Mouse (Mus musculus) forebrain, embryonic 15.5 days (tissue): ENCODE data around the gene Ctso. TPM values are rescaled to one million over a fixed set of nuclear protein-coding genes. Genes with fewer than 3 reads are reported as not detected.

Experiments used
- ATAC-seq: fragments of 200-750 bp; cut with Nextera tagmentation; replicated peaks from 2 replicates; pipeline ENCODE4 v1.8.0; 2017; ENCODE audit warnings: mild to moderate bottlenecking, moderate TSS enrichment, moderate library complexity
- H3K27ac ChIP-seq: fragments of 300-500 bp; sonication (generic); replicated peaks from 2 replicates; pipeline ENCODE4 v1.5.1; 2015; ENCODE audit warnings: mild to moderate bottlenecking, inconsistent platforms
- H3K27me3 ChIP-seq: fragments of 300-500 bp; sonication (generic); 2 replicates; pipeline ENCODE4 v1.6.1; 2015; ENCODE audit warnings: inconsistent platforms
- H3K36me3 ChIP-seq: fragments of 300-500 bp; sonication (generic); 2 replicates; pipeline ENCODE4 v1.6.1; 2015; ENCODE audit warnings: mild to moderate bottlenecking, inconsistent platforms
- H3K4me1 ChIP-seq: fragments of 300-500 bp; sonication (generic); 2 replicates; pipeline ENCODE4 v1.6.1; 2015; ENCODE audit warnings: inconsistent platforms
- H3K4me2 ChIP-seq: fragments of 300-500 bp; sonication (generic); replicated peaks from 2 replicates; pipeline ENCODE4 v1.6.1; 2015; ENCODE audit warnings: mild to moderate bottlenecking, inconsistent platforms
- H3K4me3 ChIP-seq: fragments of 300-500 bp; sonication (generic); 2 replicates; pipeline ENCODE4 v1.5.1; 2015; ENCODE audit warnings: mild to moderate bottlenecking, inconsistent platforms
- H3K9ac ChIP-seq: fragments of 300-500 bp; sonication (generic); replicated peaks from 2 replicates; pipeline ENCODE4 v1.6.1; 2015; ENCODE audit warnings: mild to moderate bottlenecking, inconsistent platforms
- H3K9me3 ChIP-seq: fragments of 300-500 bp; sonication (generic); 2 replicates; pipeline ENCODE4 v1.6.1; 2016; ENCODE audit warnings: inconsistent platforms
- whole genome bisulfite sequencing: fragments of 180-500 bp; shearing (Covaris S2); methylation state at CpG from one replicate; pipeline ENCODE4 v1.1.7; 2015; ENCODE audit warnings: mixed read lengths; 5-methylcytosine and 5-hydroxymethylcytosine counted together
- polyA plus RNA-seq: library from polyadenylated mRNA; unstranded; fragments of >200 nt; fragmentation: Nextera tagmentation; extraction: Ambion mirVana; gene quantifications from 2 replicates; pipeline ENCODE4 v1.2.1, GENCODE M21; 2015

Gene Ctso
- polyA plus RNA-seq, result 8.3 and 8.7 TPM in 2 replicates

DNA sequence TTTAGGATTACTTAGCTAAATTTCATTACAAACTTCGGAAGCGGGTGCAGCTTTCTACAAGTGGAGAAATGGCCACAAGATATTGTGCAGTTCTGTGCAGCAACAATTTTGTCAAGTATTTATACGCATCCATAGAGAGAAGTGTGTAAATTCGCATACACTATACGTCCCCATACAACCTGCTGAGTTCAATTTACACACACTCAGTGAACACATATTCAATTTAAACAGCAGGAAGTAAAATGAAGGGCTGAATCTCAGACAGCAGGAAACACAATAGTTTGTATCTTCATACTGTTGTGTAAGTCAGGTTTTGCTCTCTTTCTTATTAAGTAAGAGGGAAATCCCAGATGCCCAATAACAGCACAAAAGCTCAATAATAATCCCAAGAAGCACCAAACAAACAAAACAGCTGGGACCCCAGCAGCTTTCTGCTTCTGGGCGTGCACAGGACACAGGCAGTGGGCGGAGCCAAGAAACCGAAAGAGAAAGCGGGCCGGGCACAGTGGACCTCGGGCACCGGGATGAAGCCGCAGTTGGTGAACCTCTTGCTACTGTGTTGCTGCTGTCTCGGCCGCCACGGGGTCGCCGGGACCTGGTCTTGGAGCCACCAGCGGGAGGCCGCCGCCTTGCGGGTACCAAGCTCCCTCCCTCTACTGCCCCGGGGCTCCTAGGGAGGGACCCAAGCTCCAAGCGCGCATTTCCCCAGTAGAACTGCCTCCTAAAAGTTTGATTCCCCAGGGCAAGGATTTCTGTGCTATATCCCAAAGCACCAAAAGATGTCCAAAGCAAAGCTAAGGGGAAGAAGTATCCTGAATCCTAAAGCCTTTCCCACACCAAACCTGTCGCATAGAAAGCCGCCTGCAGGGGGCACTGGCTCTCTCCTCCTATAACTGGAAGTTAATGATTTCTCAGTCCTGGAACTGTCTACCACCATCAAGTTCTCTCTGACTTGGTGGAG, at the start of gene Ctso:
Gene Ctso, plus strand, starts transcription at position 461 of the 961 bp plus-strand sequence.
- H3K4me2 ChIP-seq, result peak within 1 kb of the TSS; percentile 54
- H3K27ac ChIP-seq, result peak within 1 kb of the TSS; percentile 70
- H3K9me3 ChIP-seq, result no peaks in the 10 kb centered on the region
- H3K27me3 ChIP-seq, result no peaks in the 10 kb centered on the region
- H3K36me3 ChIP-seq, result no peaks in the 10 kb centered on the region
- H3K9ac ChIP-seq, result peak within 1 kb of the TSS; percentile 90
- peaks cover 5% of the 10 kb centered on the region; the same call in 1 of the 2 replicates for H3K4me1 ChIP-seq
- ATAC-seq, result peak; percentile 96
- peak within 1 kb of the TSS; percentile 85 for H3K4me3 ChIP-seq
- 6% methylated on average over 27 of the region's 27 CpGs for WGBS

DNA sequence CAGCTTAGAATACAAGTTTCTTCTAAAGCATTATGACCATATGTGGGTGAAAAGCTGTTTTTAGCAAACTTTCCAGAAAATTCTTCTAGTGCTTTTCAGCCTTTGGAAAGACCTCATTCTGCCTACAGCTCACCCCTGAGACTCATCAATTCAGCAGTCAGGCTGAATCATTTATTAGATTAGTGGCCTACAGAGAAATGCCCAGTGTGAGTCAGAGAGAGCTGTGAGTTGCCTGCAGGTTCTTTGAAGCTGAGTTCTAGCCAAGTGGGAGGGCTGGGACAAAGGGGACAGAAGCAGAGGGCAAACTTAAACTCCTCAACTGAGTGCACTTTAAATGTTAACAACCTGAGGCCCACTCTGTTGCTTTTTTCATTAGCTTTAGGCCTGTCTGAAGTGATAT, 48.5 kb upstream of the Ctso start:
- no peaks in the 10 kb centered on the region for H3K9me3 ChIP-seq
- H3K4me1 ChIP-seq, result no peaks in the 10 kb centered on the region
- no peak for ATAC-seq
- H3K4me3 ChIP-seq, result no peak overlapping the region
- H3K27me3 ChIP-seq, result no peaks in the 10 kb centered on the region
- no peak overlapping the region for H3K27ac ChIP-seq
- H3K36me3 ChIP-seq, result no peaks in the 10 kb centered on the region
- H3K9ac ChIP-seq, result no peak overlapping the region
- H3K4me2 ChIP-seq, result no peak overlapping the region

DNA sequence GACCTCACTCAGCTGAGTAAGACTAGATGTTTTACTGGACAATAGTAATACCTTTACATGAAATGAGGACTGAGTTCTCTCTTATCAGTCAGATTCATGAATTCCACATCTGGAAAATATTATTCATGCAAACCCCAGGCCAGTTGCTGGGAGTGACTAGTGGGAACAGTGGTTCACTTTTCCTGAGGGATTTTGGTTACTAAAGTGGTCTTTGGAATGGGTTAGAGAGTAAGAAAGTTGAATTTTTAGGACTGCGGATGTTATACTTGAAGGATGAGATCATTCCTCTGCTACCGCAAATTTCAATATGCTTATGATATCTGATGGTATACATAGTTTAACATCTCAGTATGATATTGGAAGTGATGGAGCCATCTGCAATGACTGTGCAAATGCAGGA, 46.8 kb upstream of the Ctso start:
- no peaks in the 10 kb centered on the region for H3K36me3 ChIP-seq
- H3K27ac ChIP-seq, result no peak overlapping the region
- 100% methylated on average over 2 of the region's 2 CpGs for WGBS
- no peak for ATAC-seq
- no peak overlapping the region for H3K9ac ChIP-seq
- no peaks in the 10 kb centered on the region for H3K27me3 ChIP-seq
- no peaks in the 10 kb centered on the region for H3K9me3 ChIP-seq
- no peak overlapping the region for H3K4me3 ChIP-seq
- no peak overlapping the region for H3K4me2 ChIP-seq
- H3K4me1 ChIP-seq, result 0 out of 2 replicates have a peak, but pooled peaks cover 3% of the 10 kb centered on the region

DNA sequence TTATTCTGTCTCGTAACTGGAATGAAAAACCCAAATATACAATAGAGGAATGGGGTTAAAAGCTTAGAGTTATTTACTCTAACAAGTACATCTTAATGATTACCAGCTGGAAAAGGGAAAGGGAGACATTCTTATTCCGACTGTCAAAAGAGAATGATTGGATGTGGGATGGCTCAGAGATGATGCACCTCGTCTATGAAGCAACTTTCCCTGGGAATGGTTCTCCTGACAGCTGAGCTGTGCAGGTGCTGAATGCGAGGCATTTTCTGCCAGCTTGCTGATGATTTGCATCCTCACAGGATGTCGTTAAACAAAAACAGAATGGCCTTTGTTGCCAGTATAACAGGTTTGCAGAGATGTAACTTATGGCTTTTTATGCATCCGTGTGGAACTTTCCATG, 43.3 kb upstream of the Ctso start:
- WGBS, result 53% methylated on average over 6 of the region's 6 CpGs
- no peaks in the 10 kb centered on the region for H3K27me3 ChIP-seq
- ATAC-seq, result no peak; the same call in 1 of the 2 replicates
- H3K4me3 ChIP-seq, result no peak overlapping the region
- no peak overlapping the region for H3K27ac ChIP-seq
- H3K36me3 ChIP-seq, result no peaks in the 10 kb centered on the region
- 0 out of 2 replicates have a peak, but pooled peaks cover 3% of the 10 kb centered on the region for H3K4me1 ChIP-seq
- H3K4me2 ChIP-seq, result no peak overlapping the region
- H3K9ac ChIP-seq, result no peak overlapping the region
- H3K9me3 ChIP-seq, result no peaks in the 10 kb centered on the region

DNA sequence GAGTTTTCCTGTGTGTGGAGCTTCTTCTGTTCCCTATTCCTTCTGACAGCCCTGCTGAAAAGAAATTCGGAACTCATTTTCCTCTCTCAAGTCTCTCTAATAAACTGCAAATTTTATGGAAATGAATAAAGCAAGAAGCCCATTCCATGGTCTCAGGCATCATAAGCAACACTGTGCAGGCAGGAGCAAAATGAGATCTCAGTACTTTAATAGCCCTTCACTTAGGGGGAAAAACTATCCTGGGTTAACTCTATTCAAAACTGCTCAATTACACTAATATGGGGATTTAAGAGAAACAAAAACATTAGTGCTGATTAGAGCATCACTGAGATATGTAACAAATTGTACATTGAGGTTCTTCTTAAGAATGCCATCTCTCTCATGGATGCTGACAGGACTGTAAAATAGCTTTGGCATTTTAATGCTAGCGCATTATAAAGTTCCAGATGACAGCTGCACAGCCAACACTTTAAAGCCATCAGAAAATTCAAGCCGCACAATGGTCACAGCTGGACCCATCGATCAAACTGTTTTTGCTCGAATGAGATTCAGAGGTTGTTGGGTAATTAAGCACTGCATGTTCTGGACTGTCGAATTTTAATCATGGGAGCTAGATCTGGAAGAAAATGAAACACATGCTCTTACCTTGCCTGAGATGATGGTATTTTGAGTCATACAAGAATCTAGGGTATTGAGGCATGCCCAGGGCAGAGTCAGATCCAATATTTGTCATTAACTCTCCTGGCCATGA, 21.9 kb upstream of the Ctso start:
- peak; percentile 88 for ATAC-seq
- no peak overlapping the region for H3K4me2 ChIP-seq
- H3K36me3 ChIP-seq, result no peaks in the 10 kb centered on the region
- no peaks in the 10 kb centered on the region for H3K27me3 ChIP-seq
- H3K27ac ChIP-seq, result peak overlapping the region; percentile 62
- 16% methylated on average over 6 of the region's 6 CpGs for WGBS
- no peaks in the 10 kb centered on the region for H3K9me3 ChIP-seq
- peaks cover 14% of the 10 kb centered on the region for H3K4me1 ChIP-seq
- no peak overlapping the region for H3K4me3 ChIP-seq
- no peak overlapping the region for H3K9ac ChIP-seq

DNA sequence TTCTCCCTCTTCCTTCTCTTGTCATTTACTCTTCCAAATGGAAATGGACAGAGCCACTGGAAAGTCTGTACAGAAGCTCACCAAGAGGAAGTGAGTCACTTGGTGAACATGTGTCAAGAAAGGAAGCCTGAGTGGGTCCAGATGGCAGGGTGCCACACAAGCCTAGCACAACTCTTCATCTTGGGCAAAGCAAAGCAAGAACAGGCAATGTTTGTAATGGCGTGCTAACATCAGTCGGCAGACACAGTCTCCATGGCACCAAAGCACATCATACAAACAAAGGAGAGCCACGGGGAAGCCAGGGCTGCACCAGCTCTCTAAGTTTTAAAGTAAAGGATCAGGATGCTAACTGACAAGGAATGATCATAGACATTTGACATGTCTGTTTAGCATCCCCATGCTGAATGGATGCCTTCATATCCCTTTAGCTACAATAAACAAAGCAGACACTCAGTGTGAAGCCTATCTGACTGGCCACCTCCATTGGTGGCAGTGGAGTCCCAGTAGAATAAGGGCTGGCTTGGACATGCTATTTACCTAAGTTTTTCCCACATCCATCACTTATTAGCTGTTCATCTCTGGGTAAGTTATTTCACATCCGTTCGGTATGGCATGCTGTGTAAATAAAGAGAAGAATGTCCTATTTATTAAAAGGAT, 16.2 kb upstream of the Ctso start:
- no peaks in the 10 kb centered on the region for H3K9me3 ChIP-seq

DNA sequence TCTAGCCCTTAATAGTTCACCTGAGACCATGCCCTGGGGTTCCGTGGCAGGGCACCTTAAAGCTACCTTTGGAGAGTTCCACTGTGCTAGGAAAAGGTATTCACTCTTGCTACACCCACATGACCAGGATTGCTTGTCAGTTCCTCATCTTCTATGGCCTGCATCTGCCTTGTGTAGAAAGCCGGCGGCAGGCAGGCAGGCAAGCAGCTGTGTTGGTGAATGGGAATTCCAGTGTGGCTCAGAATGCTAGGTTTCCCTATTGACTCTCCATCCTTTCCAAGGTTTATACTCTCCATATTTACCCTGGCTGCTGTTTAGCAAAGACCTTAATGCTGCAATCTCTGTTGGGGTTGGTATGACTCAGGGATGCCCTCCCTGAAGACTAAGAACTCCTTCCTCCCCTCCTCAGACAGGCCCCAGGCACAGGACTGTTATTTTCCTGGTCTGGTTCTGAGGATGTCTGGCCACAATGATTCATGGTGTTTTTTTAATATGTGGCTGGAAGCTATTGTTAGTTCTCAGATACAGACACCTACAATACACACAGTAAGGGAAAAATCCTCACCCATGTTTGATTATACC, 15.0 kb upstream of the Ctso start:
- H3K9me3 ChIP-seq, result no peaks in the 10 kb centered on the region
- no peaks in the 10 kb centered on the region for H3K27me3 ChIP-seq
- no peak overlapping the region for H3K4me3 ChIP-seq
- ATAC-seq, result no peak
- no peaks in the 10 kb centered on the region for H3K36me3 ChIP-seq
- WGBS, result 74% methylated on average over 3 of the region's 3 CpGs
- H3K27ac ChIP-seq, result no peak overlapping the region
- H3K4me1 ChIP-seq, result peaks cover 12% of the 10 kb centered on the region
- no peak overlapping the region for H3K4me2 ChIP-seq
- no peak overlapping the region for H3K9ac ChIP-seq

More for the DNA sequence above, 16.2 kb upstream of the Ctso start:
- H3K36me3 ChIP-seq, result no peaks in the 10 kb centered on the region
- ATAC-seq, result no peak
- no peak overlapping the region for H3K27ac ChIP-seq
- 73% methylated on average over 5 of the region's 5 CpGs for WGBS
- no peak overlapping the region for H3K4me2 ChIP-seq
- H3K27me3 ChIP-seq, result no peaks in the 10 kb centered on the region
- peaks cover 12% of the 10 kb centered on the region for H3K4me1 ChIP-seq
- no peak overlapping the region for H3K9ac ChIP-seq
- H3K4me3 ChIP-seq, result no peak overlapping the region

DNA sequence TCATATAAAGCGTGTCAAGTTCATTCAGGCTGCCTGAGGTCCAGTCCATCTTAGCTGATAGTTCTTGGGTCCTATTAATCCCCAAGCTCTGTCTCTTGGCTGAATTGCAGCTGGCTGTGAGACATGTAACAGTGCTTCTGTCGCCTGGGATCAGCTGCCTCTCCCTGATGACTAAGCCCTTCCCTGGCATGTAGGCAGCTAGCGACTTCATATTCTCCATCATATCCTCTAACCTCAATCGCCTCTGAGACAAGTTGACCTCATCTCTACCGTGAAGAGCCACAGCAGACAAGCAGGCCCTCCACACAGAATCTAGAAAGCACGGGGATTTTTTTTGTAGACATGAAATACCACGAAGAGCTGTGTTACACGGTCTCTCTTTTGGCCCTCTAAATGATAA, 14.2 kb upstream of the Ctso start:
- no peak for ATAC-seq
- H3K9ac ChIP-seq, result no peak overlapping the region
- H3K4me3 ChIP-seq, result no peak overlapping the region
- H3K36me3 ChIP-seq, result no peaks in the 10 kb centered on the region
- H3K9me3 ChIP-seq, result no peaks in the 10 kb centered on the region
- no peak overlapping the region for H3K27ac ChIP-seq
- H3K4me1 ChIP-seq, result peaks cover 19% of the 10 kb centered on the region
- no peaks in the 10 kb centered on the region for H3K27me3 ChIP-seq
- H3K4me2 ChIP-seq, result no peak overlapping the region
- 81% methylated on average over 8 of the region's 8 CpGs for WGBS

DNA sequence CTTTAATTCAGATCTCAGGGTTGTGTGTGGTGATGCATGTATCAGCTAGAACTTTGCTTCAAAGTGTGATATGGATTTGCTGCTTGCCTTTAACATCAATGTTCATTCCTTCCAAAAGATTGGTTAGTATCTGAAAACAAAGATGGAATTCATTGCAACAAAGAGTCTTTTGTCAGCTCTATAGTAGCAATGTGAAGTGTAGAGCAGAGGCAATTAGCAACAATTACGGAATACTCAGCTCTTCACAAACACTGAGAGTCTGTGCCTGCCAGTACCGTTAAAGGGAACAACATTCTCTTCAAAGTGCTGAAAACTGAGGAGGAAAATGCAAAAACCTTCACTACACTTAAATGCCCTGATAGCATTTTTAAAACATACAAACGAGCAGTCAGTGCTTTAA, 12.7 kb upstream of the Ctso start:
- no peak overlapping the region for H3K4me2 ChIP-seq
- whole genome bisulfite sequencing, result 9% methylated on average over 3 of the region's 3 CpGs
- H3K27ac ChIP-seq, result no peak overlapping the region
- no peak for ATAC-seq
- no peak overlapping the region for H3K4me3 ChIP-seq
- H3K9ac ChIP-seq, result no peak overlapping the region
- H3K9me3 ChIP-seq, result no peaks in the 10 kb centered on the region
- H3K36me3 ChIP-seq, result no peaks in the 10 kb centered on the region
- peaks cover 21% of the 10 kb centered on the region for H3K4me1 ChIP-seq
- H3K27me3 ChIP-seq, result no peaks in the 10 kb centered on the region

DNA sequence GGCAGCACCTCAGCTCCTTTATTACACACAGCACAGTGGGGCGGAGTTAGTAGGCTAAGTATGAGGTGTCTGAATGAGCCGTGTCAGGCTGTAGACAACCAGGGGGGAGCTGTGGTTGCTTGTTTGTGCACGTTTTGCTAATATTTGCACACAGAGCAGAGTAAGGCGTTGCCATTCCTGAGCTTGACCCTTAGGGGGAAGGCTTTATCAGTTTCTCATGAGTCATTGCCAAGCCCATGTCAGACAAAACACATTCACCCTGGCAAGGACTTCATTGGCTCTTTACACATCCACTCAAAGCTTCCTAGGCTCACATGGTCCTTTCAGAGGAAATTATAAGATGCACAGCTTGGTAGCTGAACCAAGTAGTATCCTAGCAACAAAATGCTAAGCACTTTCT, 9.5 kb upstream of the Ctso start:
- Histone ChIP-seq H3K4me1 (peaks cover 29% of the 10 kb centered on the region), H3K9me3 (no peaks in the 10 kb centered on the region), H3K27ac (0 out of 2 replicates have a peak overlapping the region, but pooled peaks have one; percentile 6), H3K4me3 (no peak overlapping the region), H3K9ac (no peak overlapping the region), H3K27me3 (no peaks in the 10 kb centered on the region), H3K36me3 (no peaks in the 10 kb centered on the region), H3K4me2 (no peak overlapping the region)
- 48% methylated on average over 4 of the region's 4 CpGs for WGBS
- peak; percentile 67 for ATAC-seq

DNA sequence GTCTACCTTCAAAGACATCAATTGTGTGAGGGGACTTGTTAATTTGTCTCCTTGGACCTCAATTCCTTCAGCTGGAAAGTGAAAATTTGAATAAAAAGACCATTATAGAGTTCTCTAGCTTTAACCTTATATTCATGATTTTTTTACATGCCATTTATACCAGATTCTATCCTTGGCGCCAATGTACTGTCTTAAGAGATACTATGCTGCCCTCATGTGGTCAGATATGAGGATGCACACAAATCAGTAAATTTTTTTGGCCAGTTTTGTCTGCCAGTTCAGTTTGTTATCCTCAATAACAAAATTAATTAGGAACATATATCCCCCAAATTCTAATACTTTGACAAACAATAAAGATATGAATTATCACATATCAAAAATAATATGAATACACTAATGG, 7.5 kb upstream of the Ctso start:
- ATAC-seq, result 0 out of 2 replicates have a peak, but pooled peaks have one; percentile 41
- 2% methylated on average over 1 of the region's 1 CpGs for WGBS

More for the DNA sequence above, 7.5 kb upstream of the Ctso start:
- no peak overlapping the region for H3K4me3 ChIP-seq
- H3K4me1 ChIP-seq, result peaks cover 24% of the 10 kb centered on the region
- H3K27me3 ChIP-seq, result no peaks in the 10 kb centered on the region
- H3K4me2 ChIP-seq, result no peak overlapping the region
- H3K27ac ChIP-seq, result no peak overlapping the region
- H3K36me3 ChIP-seq, result no peaks in the 10 kb centered on the region
- no peak overlapping the region for H3K9ac ChIP-seq
- H3K9me3 ChIP-seq, result no peaks in the 10 kb centered on the region
